Mouse (Mus musculus): ENCODE data around the gene Nkg7. TPM values are rescaled to one million over a fixed set of nuclear protein-coding genes. Genes with fewer than 3 reads are reported as not detected.

Gene Nkg7
- polyA plus RNA-seq, 1 experiment from 2014 or later, result 0.49 TPM

- Histone ChIP-seq H3K27me3 (ENCODE audit: insufficient read depth, low read length) (no peaks in the 10 kb centered on the region), H3K4me1 (replicated peaks; ENCODE audit: insufficient read depth, low read length) (no peaks in the 10 kb centered on the region; the same call in 1 of the 2 replicates), H3K9ac (ENCODE audit: low read depth, low read length) (no peak overlapping the region), H3K9me3 (replicated peaks; ENCODE audit: low read length) (no peaks in the 10 kb centered on the region), H3K27ac (no peak overlapping the region; the same call in 1 of the 2 replicates), H3K36me3 (ENCODE audit: insufficient read depth, low read length) (peaks cover 28% of the 10 kb centered on the region), H3K4me2 (ENCODE audit: low read length) (no peak overlapping the region), H3K4me3 (replicated peaks; ENCODE audit: low read depth, low read length) (no peak overlapping the region)
- peak; percentile 48 for DNase-seq (ENCODE audit: low spot score)
- WGBS, result 47% methylated on average over 4 of the region's 4 CpGs
- peak; percentile 52 for TF ChIP-seq CTCF (IDR thresholded peaks at IDR 0.05; ENCODE audit: low read depth)
- peak; percentile 14; the same call in 1 of the 2 replicates for ATAC-seq (replicated peaks; ENCODE audit: low FRiP score, low read depth)
Measured at GRCm38 (mm10) chr7:43452609-43453008, 15.7 kb downstream of the Nkg7 start.

- Histone ChIP-seq H3K9me3 (replicated peaks; ENCODE audit: low read length) (no peaks in the 10 kb centered on the region), H3K4me3 (replicated peaks; ENCODE audit: low read depth, low read length) (no peak overlapping the region), H3K9ac (ENCODE audit: low read depth, low read length) (no peak overlapping the region), H3K27ac (peak overlapping the region; percentile 54; the same call in 1 of the 2 replicates), H3K27me3 (ENCODE audit: insufficient read depth, low read length) (no peaks in the 10 kb centered on the region), H3K36me3 (ENCODE audit: insufficient read depth, low read length) (peaks cover 32% of the 10 kb centered on the region), H3K4me1 (replicated peaks; ENCODE audit: insufficient read depth, low read length) (no peaks in the 10 kb centered on the region), H3K4me2 (ENCODE audit: low read length) (no peak overlapping the region)
- WGBS, result 65% methylated on average over 13 of the region's 14 CpGs
- peak; percentile 79 for ATAC-seq (replicated peaks; ENCODE audit: low FRiP score, low read depth)
- DNase-seq (ENCODE audit: low spot score), result peak; percentile 26
- TF ChIP-seq CTCF (IDR thresholded peaks at IDR 0.05; ENCODE audit: low read depth), result no peak
Measured at GRCm38 (mm10) chr7:43453599-43454355, 16.9 kb downstream of the Nkg7 start.

GRCm38 (mm10) chr7:43454371-43454770 lies 17.5 kb downstream of the Nkg7 start:
- DNase-seq (ENCODE audit: low spot score) (no peak), ATAC-seq (replicated peaks; ENCODE audit: low FRiP score, low read depth) (no peak)
- H3K4me1 ChIP-seq (replicated peaks; ENCODE audit: insufficient read depth, low read length), result no peaks in the 10 kb centered on the region
- no peaks in the 10 kb centered on the region for H3K9me3 ChIP-seq (replicated peaks; ENCODE audit: low read length)
- no peak overlapping the region for H3K4me2 ChIP-seq (ENCODE audit: low read length)
- H3K27ac ChIP-seq, result no peak overlapping the region
- peaks cover 32% of the 10 kb centered on the region for H3K36me3 ChIP-seq (ENCODE audit: insufficient read depth, low read length)
- WGBS, result 84% methylated on average over 6 of the region's 6 CpGs
- no peak overlapping the region for H3K9ac ChIP-seq (ENCODE audit: low read depth, low read length)
- no peak for TF ChIP-seq CTCF (IDR thresholded peaks at IDR 0.05; ENCODE audit: low read depth)
- no peaks in the 10 kb centered on the region for H3K27me3 ChIP-seq (ENCODE audit: insufficient read depth, low read length)
- no peak overlapping the region for H3K4me3 ChIP-seq (replicated peaks; ENCODE audit: low read depth, low read length)

- WGBS, result 61% methylated on average over 4 of the region's 4 CpGs
Measured at GRCm38 (mm10) chr7:43462851-43463250, 26.0 kb downstream of the Nkg7 start, which contains the start of gene Vsig10l. Vsig10l (plus strand) TSS chr7:43463151.

GRCm38 (mm10) chr7:43463976-43464375 lies 27.1 kb downstream of the Nkg7 start:
- no peak overlapping the region for H3K4me3 ChIP-seq (replicated peaks; ENCODE audit: low read depth, low read length)
- H3K4me1 ChIP-seq (replicated peaks; ENCODE audit: insufficient read depth, low read length), result 0 out of 2 replicates have a peak, but pooled peaks cover 4% of the 10 kb centered on the region
- no peak for TF ChIP-seq CTCF (IDR thresholded peaks at IDR 0.05; ENCODE audit: low read depth)
- H3K36me3 ChIP-seq (ENCODE audit: insufficient read depth, low read length), result no peaks in the 10 kb centered on the region
- DNase-seq (ENCODE audit: low spot score), result no peak
- no peak overlapping the region for H3K9ac ChIP-seq (ENCODE audit: low read depth, low read length)
- no peaks in the 10 kb centered on the region for H3K9me3 ChIP-seq (replicated peaks; ENCODE audit: low read length)
- WGBS, result 87% methylated on average over 7 of the region's 7 CpGs
- H3K4me2 ChIP-seq (ENCODE audit: low read length), result no peak overlapping the region
- no peak overlapping the region for H3K27ac ChIP-seq
- no peaks in the 10 kb centered on the region for H3K27me3 ChIP-seq (ENCODE audit: insufficient read depth, low read length)
- ATAC-seq (replicated peaks; ENCODE audit: low FRiP score, low read depth), result no peak

More at GRCm38 (mm10) chr7:43462851-43463250, 26.0 kb downstream of the Nkg7 start, which contains the start of gene Vsig10l:
- Histone ChIP-seq H3K9me3 (replicated peaks; ENCODE audit: low read length) (no peaks in the 10 kb centered on the region), H3K9ac (ENCODE audit: low read depth, low read length) (no peak within 1 kb of the TSS), H3K27me3 (ENCODE audit: insufficient read depth, low read length) (no peaks in the 10 kb centered on the region), H3K4me2 (ENCODE audit: low read length) (no peak within 1 kb of the TSS), H3K27ac (no peak within 1 kb of the TSS), H3K4me3 (replicated peaks; ENCODE audit: low read depth, low read length) (no peak within 1 kb of the TSS), H3K4me1 (replicated peaks; ENCODE audit: insufficient read depth, low read length) (0 out of 2 replicates have a peak, but pooled peaks cover 4% of the 10 kb centered on the region), H3K36me3 (ENCODE audit: insufficient read depth, low read length) (0 out of 2 replicates have a peak, but pooled peaks cover 3% of the 10 kb centered on the region)
- no peak for DNase-seq (ENCODE audit: low spot score)
- no peak for ATAC-seq (replicated peaks; ENCODE audit: low FRiP score, low read depth)
- no peak for TF ChIP-seq CTCF (IDR thresholded peaks at IDR 0.05; ENCODE audit: low read depth)

GRCm38 (mm10) chr7:43464864-43465343 lies 28.0 kb downstream of the Nkg7 start:
- H3K4me1 ChIP-seq (replicated peaks; ENCODE audit: insufficient read depth, low read length), result 0 out of 2 replicates have a peak, but pooled peaks cover 4% of the 10 kb centered on the region
- H3K9me3 ChIP-seq (replicated peaks; ENCODE audit: low read length), result no peaks in the 10 kb centered on the region
- no peaks in the 10 kb centered on the region for H3K27me3 ChIP-seq (ENCODE audit: insufficient read depth, low read length)
- WGBS, result 6% methylated on average over 35 of the region's 35 CpGs
- H3K9ac ChIP-seq (ENCODE audit: low read depth, low read length), result peak overlapping the region; percentile 5; the same call in 1 of the 2 replicates
- TF ChIP-seq CTCF (IDR thresholded peaks at IDR 0.05; ENCODE audit: low read depth), result no peak; the same call in 1 of the 2 replicates
- peak overlapping the region; percentile 35 for H3K4me3 ChIP-seq (replicated peaks; ENCODE audit: low read depth, low read length)
- no peak; the same call in 1 of the 2 replicates for ATAC-seq (replicated peaks; ENCODE audit: low FRiP score, low read depth)
- peak overlapping the region; percentile 60 for H3K4me2 ChIP-seq (ENCODE audit: low read length)
- no peaks in the 10 kb centered on the region for H3K36me3 ChIP-seq (ENCODE audit: insufficient read depth, low read length)
- no peak overlapping the region for H3K27ac ChIP-seq
- DNase-seq (ENCODE audit: low spot score), result no peak

Data from kidney, postnatal 0 days (tissue).